Mouse (Mus musculus) heart, postnatal 0 days (tissue): ENCODE results near the gene Ppp1r27. TPM values are rescaled to one million over a fixed set of nuclear protein-coding genes. Genes with fewer than 3 reads are reported as not detected.

ENCODE experiments used
- ATAC-seq: fragments of 200-750 bp; cut with Nextera tagmentation; 2 replicates; pipeline ENCODE4 v1.8.0; 2017; ENCODE audit warnings: low read depth, moderate number of reproducible peaks, moderate library complexity; ENCODE audit not compliant: insufficient read depth
- DNase-seq: peaks from one replicate; pipeline ENCODE4 v3.0.0-alpha.2; 2016; ENCODE audit warnings: low spot score
- H3K27ac ChIP-seq: fragments of 300-500 bp; sonication (generic); 2 replicates; pipeline ENCODE4 v1.5.1; 2014; ENCODE audit warnings: low read depth, mild to moderate bottlenecking
- H3K27me3 ChIP-seq: fragments of 300-500 bp; sonication (generic); 2 replicates; pipeline ENCODE4 v1.6.1; 2014; ENCODE audit warnings: low read length, mixed read lengths; ENCODE audit not compliant: control insufficient read depth, insufficient read depth
- H3K36me3 ChIP-seq: fragments of 300-500 bp; sonication (generic); replicated peaks from 2 replicates; pipeline ENCODE4 v1.6.1; 2014; ENCODE audit warnings: low read length, mixed read lengths; ENCODE audit not compliant: control insufficient read depth, insufficient read depth
- H3K4me1 ChIP-seq: fragments of 300-500 bp; sonication (generic); 2 replicates; pipeline ENCODE4 v1.6.1; 2014; ENCODE audit warnings: antibody characterized with exemption; ENCODE audit not compliant: control insufficient read depth, insufficient read depth
- H3K4me2 ChIP-seq: fragments of 300-500 bp; sonication (generic); 2 replicates; pipeline ENCODE4 v1.6.1; 2014; ENCODE audit warnings: low read depth, mild to moderate bottlenecking, low read length, moderate library complexity
- H3K4me3 ChIP-seq: fragments of 300-500 bp; sonication (generic); 2 replicates; pipeline ENCODE4 v1.5.1; 2014; ENCODE audit warnings: low read depth, low read length
- H3K9ac ChIP-seq: fragments of 300-500 bp; sonication (generic); replicated peaks from 2 replicates; pipeline ENCODE4 v1.6.1; 2014; ENCODE audit warnings: low read depth, low read length, mixed read lengths
- H3K9me3 ChIP-seq: fragments of 300-500 bp; sonication (generic); replicated peaks from 2 replicates; pipeline ENCODE4 v1.6.1; 2016; ENCODE audit warnings: low read length; ENCODE audit not compliant: control insufficient read depth
- CTCF ChIP-seq: IDR thresholded peaks from 2 replicates; pipeline ENCODE4 v1.5.1; 2016; ENCODE audit warnings: antibody characterized with exemption, control low read depth, low read depth
- EP300 ChIP-seq: IDR thresholded peaks from 2 replicates; pipeline ENCODE4 v1.6.1; 2016; ENCODE audit warnings: antibody characterized with exemption, low read depth
- WGBS: fragments of 180-500 bp; shearing (Covaris S2); extraction: QIAGEN DNeasy Blood & Tissue Kit; methylation state at CpG from one replicate; pipeline ENCODE4 v1.1.7; 2014; 5-methylcytosine and 5-hydroxymethylcytosine counted together
- polyA plus RNA-seq: library from polyadenylated mRNA; unstranded; fragments of >200 nt; fragmentation: Nextera tagmentation; extraction: Ambion mirVana; gene quantifications from 2 replicates; pipeline ENCODE4 v1.2.1, GENCODE M21; 2015
- total RNA-seq: library from RNA; depleted of rRNA; stranded (reverse); fragments of >200 nt; gene quantifications from 2 replicates; pipeline ENCODE4 v1.2.3, GENCODE M21; 2014; ENCODE audit warnings: low replicate concordance

The Ppp1r27 gene
- total and polyA plus RNA-seq, 2 experiments from 2014 or later = 0.20 TPM; not detected in 1

GRCm38 (mm10) chr11:120581490-120582267, 30.7 kb upstream of the Ppp1r27 start, which contains the start of gene Arhgdia:
Gene Arhgdia (minus strand): TSS chr11:120581624.
- H3K36me3 ChIP-seq = peaks cover 47% of the 10 kb centered on the region
- peak; percentile 38 for TF ChIP-seq CTCF
- TF ChIP-seq EP300 = no peak
- peak within 1 kb of the TSS; percentile 69 for H3K4me3 ChIP-seq
- H3K27me3 ChIP-seq = no peaks in the 10 kb centered on the region
- DNase-seq (peak; percentile 79), ATAC-seq (peak; percentile 77)
- H3K9ac ChIP-seq = peak within 1 kb of the TSS; percentile 88
- H3K27ac ChIP-seq = peak within 1 kb of the TSS; percentile 91
- H3K9me3 ChIP-seq = no peaks in the 10 kb centered on the region
- peak within 1 kb of the TSS; percentile 90 for H3K4me2 ChIP-seq
- WGBS = 5% methylated on average over 67 of the region's 75 CpGs
- peaks cover 22% of the 10 kb centered on the region for H3K4me1 ChIP-seq

- TF ChIP-seq CTCF = no peak
- no peak for TF ChIP-seq EP300
- peak overlapping the region; percentile 90 for H3K4me2 ChIP-seq
- H3K27ac ChIP-seq = peak overlapping the region; percentile 91
- no peaks in the 10 kb centered on the region for H3K27me3 ChIP-seq
- H3K4me1 ChIP-seq = peaks cover 22% of the 10 kb centered on the region
- under 1% methylated on average over 27 of the region's 44 CpGs for WGBS
- H3K36me3 ChIP-seq = peaks cover 41% of the 10 kb centered on the region
- H3K9ac ChIP-seq = peak overlapping the region; percentile 88
- ATAC-seq (peak; percentile 61), DNase-seq (no peak)
- H3K9me3 ChIP-seq = no peaks in the 10 kb centered on the region
- peak overlapping the region; percentile 69 for H3K4me3 ChIP-seq
Observed at GRCm38 (mm10) chr11:120580871-120581331, 30.0 kb upstream of the Ppp1r27 start.

- no peak for DNase-seq
- Histone ChIP-seq H3K4me2 (peak overlapping the region; percentile 90), H3K36me3 (peaks cover 34% of the 10 kb centered on the region), H3K27me3 (no peaks in the 10 kb centered on the region), H3K9me3 (no peaks in the 10 kb centered on the region), H3K4me3 (peak overlapping the region; percentile 69), H3K9ac (peak overlapping the region; percentile 88), H3K4me1 (peaks cover 22% of the 10 kb centered on the region), H3K27ac (peak overlapping the region; percentile 91)
- TF ChIP-seq EP300 (no peak), CTCF (no peak)
- WGBS = 41% methylated on average over 7 of the region's 7 CpGs
- ATAC-seq = no peak
Observed at GRCm38 (mm10) chr11:120580190-120580589, 29.3 kb upstream of the Ppp1r27 start.

DNA sequence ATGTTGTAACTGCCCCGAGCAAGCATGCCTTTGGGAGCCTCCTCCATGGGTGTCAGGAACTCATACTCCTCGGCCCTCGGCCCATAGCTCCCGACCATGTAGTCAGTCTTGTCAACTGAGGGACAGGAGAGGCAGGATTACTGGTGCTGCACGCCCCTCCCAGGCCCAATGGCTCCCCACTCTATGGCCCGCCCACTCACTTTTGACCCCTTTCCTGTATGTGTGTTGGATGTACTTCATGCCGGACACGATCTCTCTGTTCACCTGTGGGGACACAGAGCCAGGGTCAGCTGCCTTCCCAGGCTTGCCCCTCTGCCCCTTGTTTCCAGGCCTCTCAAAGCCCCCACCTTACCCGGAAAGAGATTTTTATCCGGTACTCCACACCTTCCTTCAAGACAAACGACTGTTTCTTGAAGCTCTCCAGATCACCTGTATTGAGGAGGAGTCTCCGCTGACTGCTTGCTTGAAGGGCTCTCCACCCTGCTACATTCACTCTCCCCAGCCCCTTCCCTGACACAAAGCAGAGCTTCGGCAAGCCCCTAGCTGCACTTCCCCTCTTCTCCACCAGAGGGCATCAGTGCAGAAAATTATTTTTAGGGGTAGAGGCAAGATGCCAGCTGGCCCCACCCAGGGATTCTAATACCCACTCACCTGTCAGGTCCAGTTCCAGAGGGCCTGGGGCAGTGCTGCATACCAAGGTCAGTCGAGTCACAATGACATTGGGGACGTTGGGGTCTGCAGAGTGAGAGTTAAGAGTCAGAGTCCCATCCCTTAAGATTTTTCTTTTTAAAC, 28.6 kb upstream of the Ppp1r27 start:
- Histone ChIP-seq H3K27me3 (no peaks in the 10 kb centered on the region), H3K9me3 (no peaks in the 10 kb centered on the region), H3K27ac (0 out of 2 replicates have a peak overlapping the region, but pooled peaks have one; percentile 91), H3K9ac (no peak overlapping the region), H3K4me2 (peak overlapping the region; percentile 90), H3K4me3 (peak overlapping the region; percentile 69), H3K36me3 (peaks cover 31% of the 10 kb centered on the region), H3K4me1 (peaks cover 27% of the 10 kb centered on the region)
- DNase-seq = no peak
- 38% methylated on average over 15 of the region's 15 CpGs for WGBS
- no peak for ATAC-seq
- TF ChIP-seq EP300 (no peak), CTCF (peak; percentile 83)

- H3K27ac ChIP-seq = no peak overlapping the region
- no peak for DNase-seq
- no peaks in the 10 kb centered on the region for H3K27me3 ChIP-seq
- H3K9ac ChIP-seq = no peak overlapping the region
- TF ChIP-seq EP300 (no peak), CTCF (no peak)
- H3K4me3 ChIP-seq = no peak overlapping the region
- H3K36me3 ChIP-seq = peaks cover 28% of the 10 kb centered on the region
- H3K4me2 ChIP-seq = no peak overlapping the region
- 69% methylated on average over 8 of the region's 11 CpGs for WGBS
- H3K4me1 ChIP-seq = peaks cover 34% of the 10 kb centered on the region
- H3K9me3 ChIP-seq = no peaks in the 10 kb centered on the region
- no peak for ATAC-seq
Observed at GRCm38 (mm10) chr11:120578694-120579243, 27.8 kb upstream of the Ppp1r27 start.
